In genomic region chr12:71950095-71950877, GRCm38 (mm10) we compare ENCODE assay signal across 21 mouse cellular contexts.
DNase-seq lines count a peak whose midpoint lies in the region; ATAC-seq lines count a peak whose summit lies in the region.
"Had no signal": no experiment of that assay in that cellular context is flagged by ENCODE, and none has a peak within 500 bp of the region (broad histone marks: within the 10 kb centered on the region; RNA-seq: fewer than 3 reads in every experiment).

No protein-coding gene starts in this region.

- ATAC-seq in frontal cortex, adult (ENCODE audit: low TSS enrichment) = peak; percentile 41; the same call in 1 of the 2 replicates
- peak; percentile 71 to 86 for ATAC-seq in hematopoietic stem cell, adult 5-6 weeks (replicated peaks in 1 of 2; ENCODE audit: insufficient read depth in 1 of 2, low FRiP score in 2 of 2, low TSS enrichment in 1 of 2, low read depth in 1 of 2, poor library complexity in 2 of 2, severe bottlenecking in 2 of 2)
- ATAC-seq in liver, embryonic 12.5 days = no peak
- no peak for ATAC-seq in kidney, embryonic 14.5 days (ENCODE audit: low FRiP score, low TSS enrichment)
- ATAC-seq: forebrain, postnatal 0 days had no signal

- WGBS in liver, embryonic 12.5 days (ENCODE audit: insufficient replicate concordance) = 85% methylated on average over 13 of the region's 13 CpGs
- 82% methylated on average over 13 of the region's 13 CpGs for WGBS in kidney, embryonic 14.5 days

- no peak overlapping the region for H3K27ac ChIP-seq in liver, embryonic 12.5 days
- no peak overlapping the region for H3K27ac ChIP-seq in kidney, embryonic 14.5 days (ENCODE audit: low read depth, low read length)
- H3K27ac ChIP-seq: embryonic facial prominence, embryonic 12.5 days; liver, embryonic 13.5 days; stomach, embryonic 15.5 days had no signal

- no peaks in the 10 kb centered on the region for H3K4me1 ChIP-seq in liver, embryonic 12.5 days
- H3K4me1 ChIP-seq in kidney, embryonic 14.5 days (ENCODE audit: control insufficient read depth, insufficient read depth, low read length) = no peaks in the 10 kb centered on the region
- H3K4me1 ChIP-seq: embryonic facial prominence, embryonic 12.5 days; liver, embryonic 13.5 days had no signal

- no peak overlapping the region for H3K9ac ChIP-seq in liver, embryonic 12.5 days
- H3K9ac ChIP-seq in kidney, embryonic 14.5 days (ENCODE audit: low read depth, low read length) = no peak overlapping the region
- H3K9ac ChIP-seq: embryonic facial prominence, embryonic 12.5 days; forebrain, postnatal 0 days; heart, embryonic 12.5 days; liver, embryonic 13.5 days; stomach, embryonic 15.5 days had no signal

- H3K27me3 ChIP-seq in liver, embryonic 12.5 days (replicated peaks) = no peaks in the 10 kb centered on the region
- H3K27me3 ChIP-seq in kidney, embryonic 14.5 days (ENCODE audit: control insufficient read depth, insufficient read depth, low read length) = no peaks in the 10 kb centered on the region
- H3K27me3 ChIP-seq: embryonic facial prominence, embryonic 12.5 days; heart, embryonic 12.5 days; liver, embryonic 13.5 days; megakaryocyte, embryonic 14.5 days; stomach, embryonic 15.5 days had no signal

- no peak overlapping the region for H3K4me3 ChIP-seq in liver, embryonic 12.5 days
- H3K4me3 ChIP-seq in kidney, embryonic 14.5 days (ENCODE audit: low read length) = no peak overlapping the region
- H3K4me3 ChIP-seq: embryonic facial prominence, embryonic 12.5 days; heart, embryonic 12.5 days; liver, embryonic 13.5 days; megakaryocyte, embryonic 14.5 days; stomach, embryonic 15.5 days had no signal

- peaks cover 95% of the 10 kb centered on the region for H3K36me3 ChIP-seq in liver, embryonic 12.5 days
- peaks cover 21% of the 10 kb centered on the region; the same call in 1 of the 2 replicates for H3K36me3 ChIP-seq in kidney, embryonic 14.5 days (ENCODE audit: control insufficient read depth, insufficient read depth, low read length)

- H3K9me3 ChIP-seq in liver, embryonic 12.5 days (replicated peaks) = no peaks in the 10 kb centered on the region
- no peaks in the 10 kb centered on the region for H3K9me3 ChIP-seq in kidney, embryonic 14.5 days (ENCODE audit: control insufficient read depth, low read length)
- H3K9me3 ChIP-seq: embryonic facial prominence, embryonic 12.5 days; heart, embryonic 12.5 days; liver, embryonic 13.5 days; megakaryocyte, embryonic 14.5 days; stomach, embryonic 15.5 days had no signal

- H3K4me2 ChIP-seq in liver, embryonic 12.5 days = no peak overlapping the region
- no peak overlapping the region for H3K4me2 ChIP-seq in kidney, embryonic 14.5 days (replicated peaks; ENCODE audit: low read depth, low read length)
- H3K4me2 ChIP-seq: embryonic facial prominence, embryonic 12.5 days; heart, embryonic 12.5 days; liver, embryonic 13.5 days; stomach, embryonic 15.5 days had no signal

- DNase-seq in frontal cortex, postnatal 36 days (ENCODE audit: low spot score in 2 of 2) = no peak
- peak; percentile 50 for DNase-seq in CD4-positive helper T cell, adult 2 months (ENCODE audit: low read depth, low spot score)
- DNase-seq in lung, postnatal 36 days = peak; percentile 55
- no peak for DNase-seq in gastrocnemius, postnatal 25 days
- DNase-seq: cerebellum, adult 11 months; cerebellum, postnatal 36 days; forebrain, postnatal 0 days; gastrocnemius, postnatal 14 days; heart, postnatal 4 days; kidney, adult 11 months; kidney, postnatal 25 days; liver, embryonic 13.5 days; retina, postnatal 1 day had no signal

Comparison
In these comparisons a context has a peak if more than half of its experiments do, and no peak if none do; other contexts are left out.
1. ATAC-seq: peak in frontal cortex, adult (single experiment) and hematopoietic stem cell, adult 5-6 weeks (2 of 2); none in liver, embryonic 12.5 days (single experiment) and kidney, embryonic 14.5 days (single experiment).
2. DNase-seq: peak in CD4-positive helper T cell, adult 2 months (single experiment) and lung, postnatal 36 days (single experiment); none in frontal cortex, postnatal 36 days (0 of 2) and gastrocnemius, postnatal 25 days (single experiment).